Mouse (Mus musculus) B cell, adult 2 months (primary cell): Measurements from ENCODE around the gene Ccdc162.

ENCODE experiments used
- DNase-seq, 2 experiments: peaks; one replicate each; pipeline ENCODE4 v3.0.0; 2022

Gene Ccdc162

GRCm38 (mm10) chr10:41716029-41716897, at the start of gene Ccdc162:
Gene Ccdc162 (minus strand): TSS chr10:41716634.
- DNase-seq: no peak

DNA sequence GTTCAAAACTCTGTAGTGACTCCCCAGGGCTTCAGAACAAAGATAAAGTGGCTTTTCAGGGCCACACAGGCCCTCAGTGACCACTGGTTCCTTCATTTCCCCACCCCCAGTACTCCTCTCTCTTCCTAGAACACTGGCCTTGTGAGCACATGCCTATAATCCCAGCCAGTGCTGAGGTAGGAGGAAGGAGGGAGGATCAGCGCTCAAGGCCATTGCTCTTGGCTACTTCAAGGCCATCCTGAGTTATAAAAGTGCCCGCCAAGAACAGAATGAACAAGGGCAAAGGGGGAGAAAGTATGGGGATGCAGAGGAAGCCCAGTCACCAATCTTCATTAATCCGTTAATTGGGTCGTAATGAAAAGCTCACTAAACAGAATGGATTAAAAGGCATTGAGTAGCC, 49.2 kb upstream of the Ccdc162 start:
- no peak for DNase-seq

- DNase-seq: no peak
Measured at GRCm38 (mm10) chr10:41763741-41764385, 47.4 kb upstream of the Ccdc162 start.

DNA sequence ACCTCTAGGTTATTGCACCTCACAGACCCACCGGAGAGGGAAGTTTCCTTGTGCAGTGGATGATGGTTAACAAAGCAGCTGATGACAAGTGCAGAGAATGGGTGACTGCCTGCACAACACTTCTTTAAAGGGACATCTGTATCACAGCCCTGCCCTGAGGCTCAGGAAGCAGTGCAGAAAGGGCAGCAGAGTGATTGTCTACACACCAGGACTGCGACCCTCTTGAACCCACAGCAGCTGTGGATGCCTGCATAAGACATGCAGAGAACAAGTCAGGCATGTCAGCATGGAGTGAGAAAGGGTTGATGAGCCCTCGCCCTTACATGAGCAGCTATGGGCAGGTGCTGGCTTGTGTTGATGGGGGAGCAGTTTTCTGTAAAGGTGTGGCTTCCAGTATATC, 44.4 kb upstream of the Ccdc162 start:
- no peak for DNase-seq

GRCm38 (mm10) chr10:41758041-41758440, 41.6 kb upstream of the Ccdc162 start:
- DNase-seq: no peak

DNA sequence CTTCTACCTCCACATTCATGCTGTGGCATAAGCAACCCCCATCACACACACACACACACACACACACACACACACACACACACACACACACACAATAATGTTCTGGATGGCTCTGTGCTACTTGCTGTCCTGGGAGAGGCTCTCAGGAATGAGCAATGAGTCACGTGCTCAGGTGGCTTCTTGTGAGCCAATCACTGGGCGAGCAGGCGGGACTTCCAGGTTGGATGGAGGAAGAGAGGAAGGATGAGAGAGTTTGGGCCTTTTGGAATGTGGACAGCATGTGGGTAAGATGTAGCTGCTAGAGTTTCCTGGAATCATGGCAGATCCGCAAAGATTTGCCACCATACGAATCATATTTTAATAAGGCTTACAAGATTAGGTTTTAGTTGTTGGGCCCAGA, 40.8 kb upstream of the Ccdc162 start:
- DNase-seq: no peak

DNA sequence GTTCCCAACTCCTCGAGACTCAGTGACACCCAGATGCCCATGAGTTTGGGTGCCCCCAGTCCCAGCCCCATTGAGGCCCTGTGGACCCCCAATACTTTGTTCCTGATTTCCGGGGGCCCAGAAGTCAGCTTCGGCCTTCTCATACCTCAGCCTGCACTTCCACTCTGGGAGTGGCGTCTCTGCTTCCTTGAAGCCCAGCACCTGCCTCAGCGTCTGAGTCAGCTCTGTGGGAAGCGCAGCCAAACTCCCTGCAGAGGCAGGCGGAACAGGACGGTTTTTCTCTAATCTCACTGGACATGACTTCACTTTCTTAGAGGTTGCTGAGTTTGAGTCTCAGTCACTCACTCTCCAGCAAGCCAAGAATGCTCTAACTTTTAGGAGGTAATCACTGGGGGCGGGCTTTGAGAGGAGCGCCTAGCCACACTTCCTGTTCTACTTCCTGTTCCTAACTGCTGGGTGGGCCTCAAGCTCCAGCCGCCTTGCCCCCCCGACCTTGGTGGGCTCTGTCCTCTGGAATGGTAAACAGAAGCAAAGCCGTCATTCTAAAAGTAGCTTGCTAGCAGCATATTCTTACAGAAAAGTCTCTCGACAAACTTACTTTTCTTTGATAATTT, 35.5 kb upstream of the Ccdc162 start:
- peak; percentile 22 to 29 for DNase-seq

DNA sequence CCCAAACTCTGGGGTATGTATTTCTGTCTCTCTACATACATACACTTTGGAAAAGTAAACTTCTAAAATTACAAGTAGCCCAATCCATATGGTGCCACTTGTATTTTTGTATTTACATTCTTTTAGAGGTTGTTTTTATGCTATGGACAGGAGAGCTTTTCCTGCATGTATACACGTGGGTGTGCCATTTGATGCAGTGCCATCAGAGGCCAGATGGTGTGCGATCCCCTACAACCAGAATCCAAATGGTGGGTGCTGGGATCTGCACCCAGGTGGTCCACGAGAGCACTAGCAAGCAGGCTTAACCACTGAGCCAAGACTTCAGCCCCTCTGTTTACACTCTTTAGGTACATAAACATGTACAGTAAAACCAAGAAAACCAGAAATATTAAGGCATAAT, 32.9 kb upstream of the Ccdc162 start:
- DNase-seq: no peak

DNA sequence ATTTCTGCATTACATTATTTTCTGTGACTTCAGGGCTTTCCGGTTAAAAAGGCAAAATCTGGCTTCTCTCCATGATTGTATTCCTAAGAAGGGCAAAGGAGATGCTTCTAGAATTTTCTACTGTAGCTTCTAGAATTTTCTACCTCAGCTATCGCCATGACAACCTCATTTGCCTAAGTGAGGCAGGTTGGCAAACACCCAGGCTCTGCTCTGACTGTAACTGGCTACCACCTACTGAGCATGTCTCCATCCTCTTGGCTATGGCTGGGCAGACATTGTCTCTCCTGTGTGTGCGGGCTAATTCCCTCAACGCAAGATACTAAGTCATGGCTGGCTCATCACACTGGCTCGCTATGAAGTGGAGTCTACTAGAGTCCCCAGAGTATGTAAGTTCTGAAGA, 30.1 kb upstream of the Ccdc162 start:
- no peak for DNase-seq

GRCm38 (mm10) chr10:41744006-41744405, 27.6 kb upstream of the Ccdc162 start:
- DNase-seq: no peak

DNA sequence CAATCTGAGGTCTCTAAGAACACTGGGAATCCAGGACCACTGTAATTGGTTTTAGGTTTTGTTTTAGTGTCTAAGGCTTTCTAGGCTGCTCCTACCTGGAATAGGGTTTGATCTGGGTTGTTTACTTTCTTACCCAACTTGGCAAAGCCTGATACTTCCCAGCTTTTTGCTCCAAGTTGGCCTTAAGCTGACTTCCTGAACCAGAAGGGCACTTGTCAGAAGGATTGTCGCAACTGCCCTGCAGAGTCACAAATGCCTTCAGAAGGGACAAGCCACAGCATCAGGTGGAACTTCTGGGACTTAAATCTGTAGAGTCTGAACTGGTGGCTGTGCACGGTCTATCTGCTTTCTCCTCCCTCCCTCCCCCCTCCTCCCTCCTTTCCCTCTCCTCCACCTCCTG, 23.8 kb upstream of the Ccdc162 start:
- DNase-seq: no peak

DNA sequence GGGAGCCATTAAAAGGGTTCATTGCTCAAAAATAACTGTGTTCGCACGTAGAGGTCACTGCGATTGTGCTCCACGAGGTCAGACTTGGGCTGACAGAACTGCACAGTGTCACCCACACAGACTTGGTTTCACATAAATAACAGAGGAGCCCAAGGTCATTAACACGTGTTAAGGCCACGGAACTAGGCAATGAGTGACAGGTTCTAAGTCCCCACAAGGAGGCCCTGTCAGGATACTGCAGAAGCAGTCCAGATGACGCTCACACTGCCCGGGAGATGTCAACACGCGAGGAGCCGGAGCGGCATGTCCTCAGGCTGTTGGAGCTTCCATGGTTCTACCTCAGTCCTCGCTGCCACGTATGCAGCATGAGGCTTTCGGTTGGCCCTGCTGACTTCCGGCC, 20.8 kb upstream of the Ccdc162 start:
- DNase-seq: no peak

- no peak for DNase-seq
Measured at GRCm38 (mm10) chr10:41735398-41735797, 19.0 kb upstream of the Ccdc162 start.

GRCm38 (mm10) chr10:41733214-41733613, 16.8 kb upstream of the Ccdc162 start:
- DNase-seq: no peak

GRCm38 (mm10) chr10:41731932-41732331, 15.5 kb upstream of the Ccdc162 start:
- DNase-seq: no peak

GRCm38 (mm10) chr10:41730746-41731145, 14.3 kb upstream of the Ccdc162 start:
- DNase-seq: no peak

DNA sequence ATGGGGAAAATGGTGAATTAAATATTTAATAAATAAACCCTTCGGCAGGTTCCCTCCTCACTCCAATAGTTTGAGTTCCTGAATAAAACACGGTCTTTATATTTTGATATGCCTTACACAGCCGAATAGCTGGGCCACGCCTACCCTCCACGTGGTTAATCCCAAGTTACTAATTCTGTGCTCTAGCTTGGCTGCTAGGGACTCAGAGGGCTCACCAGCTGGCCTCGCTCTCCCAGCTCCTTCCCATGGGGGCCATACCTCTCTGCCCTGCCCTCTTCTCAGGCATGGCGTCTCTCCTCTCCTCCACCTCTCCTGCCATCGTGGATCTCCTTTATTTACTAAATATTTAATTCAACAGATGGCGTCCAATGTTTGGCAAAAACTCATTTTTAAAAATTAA, 9.8 kb upstream of the Ccdc162 start:
- no peak for DNase-seq

GRCm38 (mm10) chr10:41719587-41719986, 3.2 kb upstream of the Ccdc162 start:
- no peak for DNase-seq

- no peak for DNase-seq
Measured at GRCm38 (mm10) chr10:41715557-41715956, 877 bp downstream of the Ccdc162 start.

GRCm38 (mm10) chr10:41711467-41711866, 5.0 kb downstream of the Ccdc162 start:
- DNase-seq: no peak

DNA sequence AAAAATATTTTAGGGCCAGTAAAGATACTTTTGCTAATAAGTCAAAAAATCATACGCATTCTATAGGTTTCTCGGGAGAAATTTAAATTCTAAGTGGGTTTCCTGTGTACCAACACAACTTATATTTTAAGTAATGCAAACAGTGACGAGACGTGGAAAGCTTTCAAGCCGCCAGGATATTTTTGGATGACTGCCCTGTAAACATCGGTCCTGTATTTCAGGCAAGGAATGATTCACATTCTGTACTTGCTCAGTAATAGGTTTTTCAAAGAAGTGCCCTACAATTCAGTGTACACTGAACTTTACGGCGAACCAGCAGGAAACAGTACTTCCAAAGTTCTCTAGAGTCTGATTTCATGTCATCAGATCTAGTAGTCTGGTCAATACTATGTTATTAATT, 5.7 kb downstream of the Ccdc162 start:
- DNase-seq: no peak

DNA sequence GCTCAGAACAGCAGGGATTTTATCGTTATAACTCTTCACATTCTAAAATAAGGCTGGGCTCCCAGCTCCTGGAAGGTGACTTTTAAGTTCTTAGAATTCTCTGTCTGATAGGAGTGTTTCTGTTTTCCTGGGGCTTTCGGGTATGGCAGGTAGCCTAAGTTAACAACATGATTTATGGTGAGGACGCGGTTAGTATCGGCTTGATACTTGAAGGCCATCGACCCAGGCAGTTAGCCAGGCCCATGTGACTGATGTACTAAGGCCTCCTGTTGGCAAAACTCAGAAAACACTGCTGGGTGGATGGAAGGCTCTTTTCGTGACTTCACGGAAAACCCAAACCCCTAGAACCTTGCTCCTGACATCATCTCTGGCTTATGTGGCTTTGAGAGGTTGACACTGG, 7.1 kb downstream of the Ccdc162 start:
- no peak for DNase-seq

DNA sequence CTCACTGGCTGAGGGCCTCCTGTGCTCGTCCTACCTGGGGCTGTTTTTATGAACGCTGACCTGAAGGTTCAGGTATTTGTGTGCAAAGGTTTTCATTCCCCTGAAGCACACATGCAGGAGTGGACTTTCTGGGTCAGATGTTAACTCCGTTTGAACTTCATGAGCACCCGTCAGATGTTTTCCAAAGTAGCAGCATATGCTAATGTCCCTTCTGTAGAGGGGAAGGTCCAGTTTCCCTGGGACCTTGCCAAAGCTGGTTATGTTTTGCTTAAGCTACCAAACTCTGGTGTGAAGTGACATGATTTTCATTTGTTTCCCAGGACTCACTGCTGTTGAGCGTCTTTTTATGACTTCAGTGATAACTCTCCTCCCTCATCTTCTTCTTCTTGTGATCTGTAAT, 16.8 kb downstream of the Ccdc162 start:
- no peak for DNase-seq

GRCm38 (mm10) chr10:41697040-41697439, 19.4 kb downstream of the Ccdc162 start:
- DNase-seq: no peak
